In the genomic region with DNA sequence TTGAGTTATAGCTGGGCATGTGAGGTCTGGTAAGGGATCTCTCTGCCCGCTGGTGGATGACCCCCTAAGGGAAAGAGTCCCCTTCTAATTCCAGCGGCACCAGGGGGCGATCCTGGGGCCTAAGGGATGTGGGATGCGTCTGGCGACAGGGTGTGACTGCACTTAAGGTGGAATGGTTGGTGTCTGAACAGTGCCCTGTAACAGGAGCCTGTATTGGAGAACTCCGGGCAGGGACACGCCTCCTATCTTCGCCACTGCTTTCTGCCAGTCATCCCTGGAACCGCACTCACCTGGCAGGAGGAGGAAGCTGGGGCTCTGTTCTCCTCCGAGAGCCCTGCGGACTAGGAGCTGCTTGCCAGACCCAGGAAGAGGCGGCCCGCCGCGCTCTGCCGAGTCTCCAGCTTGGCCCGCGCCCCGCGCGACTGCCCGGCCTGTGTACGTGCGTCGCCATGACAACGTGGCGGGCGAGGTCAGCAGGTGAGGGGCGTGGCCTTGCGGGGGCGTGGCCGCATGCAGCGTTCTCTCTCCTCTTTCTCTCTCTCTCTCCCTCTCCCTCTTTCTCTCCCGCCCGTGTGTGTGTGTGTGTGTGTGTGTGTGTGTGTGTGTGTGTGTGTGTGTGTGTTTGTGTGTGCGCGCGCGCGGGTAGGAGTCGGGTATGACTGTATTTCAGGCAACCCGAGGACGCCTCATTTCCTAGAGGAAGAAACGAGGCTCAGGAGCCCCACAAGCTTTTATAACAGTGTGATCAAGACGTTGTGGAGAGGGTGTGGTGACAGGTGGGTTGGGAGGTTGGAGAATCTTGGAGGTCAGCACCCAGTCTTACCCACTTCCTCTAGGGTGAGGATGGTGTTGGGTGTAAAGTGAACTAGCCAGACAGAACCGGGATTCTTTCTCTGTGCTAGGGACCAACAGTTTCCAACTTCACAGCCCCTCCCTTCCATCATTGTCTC, we compare ENCODE assay signal across 8 mouse cellular contexts. TPM values are rescaled to one million over a fixed set of nuclear protein-coding genes. Genes with fewer than 3 reads are reported as not detected.
A peak's percentile ranks its signal among the peaks of the same experiment; 100 is the strongest.
DNase-seq lines count a peak whose midpoint lies in the region.

A gene (minus strand): TSS at position 424 of the 950 bp plus-strand sequence.

- peaks cover 48% of the 10 kb centered on the region for H3K4me1 ChIP-seq in hindbrain, embryonic 10.5 days (replicated peaks)

- H3K36me3 ChIP-seq in hindbrain, embryonic 10.5 days = no peaks in the 10 kb centered on the region

- H3K27ac ChIP-seq in hindbrain, embryonic 10.5 days = peak within 1 kb of the TSS; percentile 73

- H3K27me3 ChIP-seq in hindbrain, embryonic 10.5 days (ENCODE audit: insufficient read depth, poor library complexity, severe bottlenecking) = peaks cover 68% of the 10 kb centered on the region

- 2% methylated on average over 45 of the region's 46 CpGs for WGBS in hindbrain, embryonic 10.5 days

- DNase-seq in NIH3T3 (ENCODE audit: low read depth) = peak; percentile 21
- peak; percentile 86 for DNase-seq in cerebellum, adult 9-11 months
- peak; percentile 22 to 31 for DNase-seq in frontal cortex, postnatal 25 days (ENCODE audit: low spot score in 2 of 2)
- DNase-seq in hindbrain, embryonic 10.5 days (ENCODE audit: low spot score) = peak; percentile 86
- DNase-seq in layer of hippocampus, adult 9-11 months = peak; percentile 45
- DNase-seq in lung, postnatal 14 days = peak; percentile 74
- DNase-seq in ovary, postnatal 36 days (ENCODE audit: low spot score) = peak; percentile 85
- peak; percentile 46 to 63 for DNase-seq in thymus, postnatal 10 days (ENCODE audit: low spot score in 2 of 2)

- peak within 1 kb of the TSS; percentile 53 for H3K4me3 ChIP-seq in hindbrain, embryonic 10.5 days

- H3K9me3 ChIP-seq in hindbrain, embryonic 10.5 days = no peaks in the 10 kb centered on the region

RNA-seq across cellular contexts. Expression of the gene that starts here (rescaled TPM):
- polyA plus RNA-seq in hindbrain, embryonic 10.5 days (2016; fragmentation: Nextera tagmentation; extraction: Ambion mirVana) = 2.3 and 4.1 TPM in 2 replicates

Comparison
In these comparisons a context has a peak if more than half of its experiments do, and no peak if none do; other contexts are left out.
1. Peak in every context shown above with its lines: DNase-seq, H3K4me3 ChIP-seq and H3K27ac ChIP-seq.
2. DNase-seq: peak in every context shown above with its lines; median percentile 86 in cerebellum, adult 9-11 months; 86 in hindbrain, embryonic 10.5 days; 85 in ovary, postnatal 36 days; 74 in lung, postnatal 14 days; 54 in thymus, postnatal 10 days; 45 in layer of hippocampus, adult 9-11 months; 26 in frontal cortex, postnatal 25 days; 21 in NIH3T3.